ENCODE assay signal across 16 mouse cellular contexts in genomic region chr6:103542576-103542975, GRCm38 (mm10). TPM values are rescaled to one million over a fixed set of nuclear protein-coding genes. Genes with fewer than 3 reads are reported as not detected.
"Had no signal": no experiment of that assay in that cellular context is flagged by ENCODE, and none has a peak within 500 bp of the region (broad histone marks: within the 10 kb centered on the region; RNA-seq: fewer than 3 reads in every experiment).

No protein-coding gene starts in this region.

- H3K4me2 ChIP-seq: liver, embryonic 13.5 days; stomach, embryonic 15.5 days had no signal

- H3K27me3 ChIP-seq: liver, embryonic 13.5 days; stomach, embryonic 15.5 days had no signal

- H3K27ac ChIP-seq: kidney, postnatal 0 days; layer of hippocampus, adult 2 months; left cerebral cortex, adult 2 months; liver, embryonic 13.5 days; stomach, embryonic 15.5 days had no signal

- ATAC-seq: intestine, postnatal 0 days had no signal

- H3K36me3 ChIP-seq: liver, embryonic 13.5 days; stomach, embryonic 15.5 days had no signal

- DNase-seq: kidney, adult 2 months; kidney, postnatal 25 days; layer of hippocampus, postnatal 36 days; liver, embryonic 13.5 days; lung, adult 2 months; lung, postnatal 14 days; lung, postnatal 4 days; right cerebral cortex, postnatal 25 days; spleen, adult 18-20 months; thymus, postnatal 36 days had no signal

- H3K4me1 ChIP-seq: liver, embryonic 13.5 days; stomach, embryonic 15.5 days had no signal

- H3K9me3 ChIP-seq: liver, embryonic 13.5 days; stomach, embryonic 15.5 days had no signal

- H3K9ac ChIP-seq: liver, embryonic 13.5 days; stomach, embryonic 15.5 days had no signal

- H3K4me3 ChIP-seq: layer of hippocampus, adult 2 months; left cerebral cortex, adult 2 months; liver, embryonic 13.5 days; stomach, embryonic 15.5 days had no signal

RNA-seq across cellular contexts. Expression of gene Chl1, which starts 32.2 kb away (rescaled TPM):
- polyA plus RNA-seq: liver, adult 2 months had no signal
